Mouse (Mus musculus): ENCODE measurements around the gene Npdc1. TPM values are rescaled to one million over a fixed set of nuclear protein-coding genes. Genes with fewer than 3 reads are reported as not detected.

Gene Npdc1
- polyA plus RNA-seq, 1 experiment: not detected

- Histone ChIP-seq H3K4me1 (ENCODE audit: control insufficient read depth, insufficient read depth, low read length) (peaks cover 24% of the 10 kb centered on the region), H3K4me3 (ENCODE audit: insufficient read depth, low read depth, low read length) (no peak overlapping the region), H3K27ac (ENCODE audit: insufficient read depth, low read depth, low read length) (no peak overlapping the region)
- no peak for TF ChIP-seq CTCF (IDR thresholded peaks at IDR 0.05; ENCODE audit: insufficient read depth, low read depth, low read length)
- WGBS: 94% methylated on average over 4 of the region's 4 CpGs
These were observed 34.8 kb upstream of the Npdc1 start for GRCm38 (mm10) chr2:25364313-25364712.

- 45% methylated on average over 9 of the region's 9 CpGs for WGBS
- H3K4me1 ChIP-seq (ENCODE audit: control insufficient read depth, insufficient read depth, low read length): peaks cover 24% of the 10 kb centered on the region
- H3K27ac ChIP-seq (ENCODE audit: insufficient read depth, low read depth, low read length): no peak overlapping the region
- H3K4me3 ChIP-seq (ENCODE audit: insufficient read depth, low read depth, low read length): peak overlapping the region; percentile 86
- TF ChIP-seq POLR2A (IDR thresholded peaks at IDR 0.05; ENCODE audit: insufficient read depth, low read depth, low read length) (no peak), CTCF (IDR thresholded peaks at IDR 0.05; ENCODE audit: insufficient read depth, low read depth, low read length) (no peak)
These were observed 34.4 kb upstream of the Npdc1 start for GRCm38 (mm10) chr2:25364761-25365090.

DNA sequence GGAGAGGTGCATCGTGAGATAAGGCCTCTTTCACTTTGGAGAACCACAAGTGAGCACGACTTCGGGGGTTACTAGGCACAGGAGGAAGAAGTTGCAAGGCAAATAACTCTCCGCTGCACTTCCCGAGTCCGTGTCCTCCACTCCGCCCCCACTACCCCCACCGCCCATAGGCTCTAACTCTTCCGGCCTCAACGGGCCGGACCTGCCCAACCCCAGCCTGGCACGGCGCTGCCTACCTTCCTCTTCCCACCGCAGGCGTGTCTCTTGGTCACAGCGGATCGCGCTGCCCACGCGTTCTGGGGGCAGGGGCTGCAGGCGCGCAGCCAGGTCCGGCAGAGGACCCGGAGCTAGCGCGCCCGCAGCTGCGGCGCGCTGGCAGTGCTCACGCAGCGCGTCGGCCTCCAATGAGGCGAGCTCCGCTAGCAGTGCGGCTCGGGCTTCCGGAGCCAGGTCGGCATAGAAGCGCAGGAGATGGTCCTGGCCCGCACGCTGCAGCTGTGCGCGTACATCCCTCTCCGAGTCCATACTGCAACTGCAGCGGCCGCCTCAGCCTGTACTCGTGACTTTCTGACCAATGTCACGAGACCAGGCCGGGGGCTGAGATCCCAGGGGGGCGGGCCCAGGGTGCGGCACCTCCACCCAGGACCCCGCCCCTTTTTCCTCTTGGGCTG is 33.9 kb upstream of the Npdc1 start, which contains the start of gene Uap1l1:
Gene Uap1l1, minus strand, starts transcription at position 592 of the 671 bp plus-strand sequence.
- 0 out of 2 replicates have a peak within 1 kb of the TSS, but pooled peaks have one; percentile 18 for H3K27ac ChIP-seq (ENCODE audit: insufficient read depth, low read depth, low read length)
- TF ChIP-seq CTCF (IDR thresholded peaks at IDR 0.05; ENCODE audit: insufficient read depth, low read depth, low read length) (peak; percentile 24; the same call in 1 of the 2 replicates), POLR2A (IDR thresholded peaks at IDR 0.05; ENCODE audit: insufficient read depth, low read depth, low read length) (peak; percentile 48; the same call in 1 of the 2 replicates)

DNA sequence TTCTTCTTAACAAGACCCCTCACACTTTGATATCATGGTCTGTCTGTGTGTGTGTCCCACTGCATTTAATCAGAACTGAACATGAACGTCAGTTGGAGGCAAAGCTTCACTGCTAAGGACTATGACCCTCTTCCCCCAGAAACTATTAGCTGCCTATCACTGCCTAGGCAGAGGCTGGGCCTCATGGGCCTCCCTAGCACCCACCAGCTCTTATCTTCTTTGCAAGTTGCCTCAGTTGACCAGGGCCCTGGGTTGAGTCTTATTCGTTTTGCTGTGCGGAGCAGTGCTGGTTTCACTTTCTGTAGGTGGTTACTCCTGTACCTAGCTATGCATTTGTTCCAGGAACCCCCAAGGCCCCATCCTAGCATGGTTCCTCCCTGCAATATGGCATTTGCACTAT is 29.2 kb upstream of the Npdc1 start:
- Histone ChIP-seq H3K4me1 (ENCODE audit: control insufficient read depth, insufficient read depth, low read length) (peaks cover 18% of the 10 kb centered on the region), H3K27ac (ENCODE audit: insufficient read depth, low read depth, low read length) (no peak overlapping the region), H3K4me3 (ENCODE audit: insufficient read depth, low read depth, low read length) (no peak overlapping the region)
- TF ChIP-seq POLR2A (IDR thresholded peaks at IDR 0.05; ENCODE audit: insufficient read depth, low read depth, low read length): no peak
- TF ChIP-seq CTCF (IDR thresholded peaks at IDR 0.05; ENCODE audit: insufficient read depth, low read depth, low read length): no peak
- 96% methylated on average over 3 of the region's 3 CpGs for WGBS

More for the DNA sequence above, 33.9 kb upstream of the Npdc1 start, which contains the start of gene Uap1l1:
- H3K4me3 ChIP-seq (ENCODE audit: insufficient read depth, low read depth, low read length): peak within 1 kb of the TSS; percentile 86
- peaks cover 24% of the 10 kb centered on the region for H3K4me1 ChIP-seq (ENCODE audit: control insufficient read depth, insufficient read depth, low read length)
- 1% methylated on average over 54 of the region's 54 CpGs for WGBS

GRCm38 (mm10) chr2:25371764-25372643 is 27.1 kb upstream of the Npdc1 start, which contains the start of gene Sapcd2:
Gene Sapcd2, plus strand, starts transcription at chr2:25372321.
- no peak within 1 kb of the TSS for H3K27ac ChIP-seq (ENCODE audit: insufficient read depth, low read depth, low read length)
- no peak for TF ChIP-seq CTCF (IDR thresholded peaks at IDR 0.05; ENCODE audit: insufficient read depth, low read depth, low read length)
- TF ChIP-seq POLR2A (IDR thresholded peaks at IDR 0.05; ENCODE audit: insufficient read depth, low read depth, low read length): no peak
- H3K4me3 ChIP-seq (ENCODE audit: insufficient read depth, low read depth, low read length): peak within 1 kb of the TSS; percentile 56
- H3K4me1 ChIP-seq (ENCODE audit: control insufficient read depth, insufficient read depth, low read length): peaks cover 11% of the 10 kb centered on the region
- 1% methylated on average over 65 of the region's 65 CpGs for WGBS

DNA sequence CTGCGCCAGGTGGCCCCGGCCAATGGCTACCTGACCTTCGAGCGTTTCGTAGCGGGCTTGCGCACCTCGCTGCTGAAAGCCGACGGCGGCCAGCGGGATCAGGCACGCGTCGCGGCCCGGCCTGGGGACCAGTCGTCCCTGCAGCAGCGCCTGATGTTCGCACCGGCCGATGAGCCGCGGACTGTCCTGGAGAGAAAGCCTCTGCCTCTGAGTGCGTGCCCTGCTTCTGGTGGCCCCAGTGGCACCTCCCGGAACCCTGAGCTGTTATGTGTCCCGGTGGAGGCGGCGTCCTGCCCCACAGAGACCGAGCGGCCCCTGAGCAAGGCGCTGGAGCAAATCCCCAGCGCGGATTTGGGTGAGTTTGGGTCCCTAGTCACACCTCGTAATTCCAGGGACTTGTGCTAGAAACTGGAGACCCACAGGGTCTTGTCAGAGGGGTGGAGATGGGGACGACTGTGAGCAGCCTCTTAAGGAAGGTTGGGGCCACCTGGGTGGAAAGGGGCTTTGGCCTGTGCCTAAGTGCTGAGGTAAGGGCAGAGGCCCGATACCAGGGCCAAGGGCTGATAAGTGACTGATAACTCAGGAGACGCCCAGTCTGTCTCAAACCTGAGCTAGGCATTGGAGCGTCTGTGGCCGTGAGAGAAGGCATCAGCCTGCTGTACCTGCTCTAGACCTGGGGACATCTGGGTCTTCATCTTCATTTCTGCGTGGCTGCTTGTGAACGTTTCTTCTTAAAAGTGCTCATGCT is 26.3 kb upstream of the Npdc1 start:
- H3K27ac ChIP-seq (ENCODE audit: insufficient read depth, low read depth, low read length): no peak overlapping the region
- WGBS: 4% methylated on average over 42 of the region's 42 CpGs

DNA sequence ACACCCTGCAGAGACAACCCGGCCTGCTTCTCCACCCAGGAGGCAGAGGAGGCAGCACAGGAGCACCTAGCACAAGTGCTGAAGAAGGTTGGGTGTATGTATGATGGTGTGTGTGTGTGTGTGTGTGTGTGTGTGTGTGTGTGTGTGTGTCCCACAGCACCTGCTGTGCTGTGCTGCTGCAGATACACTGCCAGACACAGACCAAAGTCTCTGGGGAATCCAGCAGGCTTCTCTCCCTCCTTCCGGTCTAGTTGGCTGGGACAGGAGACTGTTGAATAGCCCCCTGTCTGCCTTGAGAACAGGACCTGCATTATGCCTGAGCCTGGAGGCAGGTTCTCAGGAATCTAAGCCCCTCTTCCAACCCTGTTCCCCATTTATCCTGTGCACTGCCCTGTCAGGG is 25.7 kb upstream of the Npdc1 start:
- peaks cover 11% of the 10 kb centered on the region for H3K4me1 ChIP-seq (ENCODE audit: control insufficient read depth, insufficient read depth, low read length)
- H3K4me3 ChIP-seq (ENCODE audit: insufficient read depth, low read depth, low read length): no peak overlapping the region
- WGBS: 26% methylated on average over 2 of the region's 2 CpGs
- no peak for TF ChIP-seq POLR2A (IDR thresholded peaks at IDR 0.05; ENCODE audit: insufficient read depth, low read depth, low read length)
- TF ChIP-seq CTCF (IDR thresholded peaks at IDR 0.05; ENCODE audit: insufficient read depth, low read depth, low read length): no peak
- H3K27ac ChIP-seq (ENCODE audit: insufficient read depth, low read depth, low read length): no peak overlapping the region

More for the DNA sequence above, 26.3 kb upstream of the Npdc1 start:
- TF ChIP-seq CTCF (IDR thresholded peaks at IDR 0.05; ENCODE audit: insufficient read depth, low read depth, low read length) (no peak), POLR2A (IDR thresholded peaks at IDR 0.05; ENCODE audit: insufficient read depth, low read depth, low read length) (no peak)
- H3K4me3 ChIP-seq (ENCODE audit: insufficient read depth, low read depth, low read length): peak overlapping the region; percentile 56
- H3K4me1 ChIP-seq (ENCODE audit: control insufficient read depth, insufficient read depth, low read length): peaks cover 11% of the 10 kb centered on the region

DNA sequence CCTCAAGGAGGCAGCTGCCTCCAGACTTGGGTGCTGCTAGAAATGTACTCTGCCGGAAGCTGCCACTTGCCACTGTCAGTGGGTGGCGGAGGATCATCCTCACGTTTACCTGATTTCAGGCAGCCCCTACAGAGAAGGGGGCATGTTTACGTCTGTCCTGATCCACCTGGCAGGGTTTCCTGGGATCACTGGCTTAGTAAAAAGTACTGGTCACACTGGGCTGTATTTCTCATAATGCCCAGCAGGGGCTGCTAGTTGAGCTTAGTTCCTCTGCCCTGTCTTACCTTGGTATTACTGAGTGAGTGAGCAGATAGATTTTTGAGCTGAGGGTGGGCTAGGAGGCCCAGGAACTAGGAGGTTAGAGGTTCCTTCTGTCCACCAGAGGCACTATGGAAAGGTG is 22.6 kb upstream of the Npdc1 start:
- no peak for TF ChIP-seq POLR2A (IDR thresholded peaks at IDR 0.05; ENCODE audit: insufficient read depth, low read depth, low read length)
- TF ChIP-seq CTCF (IDR thresholded peaks at IDR 0.05; ENCODE audit: insufficient read depth, low read depth, low read length): no peak
- 62% methylated on average over 4 of the region's 4 CpGs for WGBS
- Histone ChIP-seq H3K27ac (ENCODE audit: insufficient read depth, low read depth, low read length) (no peak overlapping the region), H3K4me3 (ENCODE audit: insufficient read depth, low read depth, low read length) (no peak overlapping the region), H3K4me1 (ENCODE audit: control insufficient read depth, insufficient read depth, low read length) (peaks cover 10% of the 10 kb centered on the region)

All from olfactory bulb, adult 2 months (tissue).